Mouse (Mus musculus): ENCODE results near the gene Atp13a5.
A peak's percentile ranks its signal among the peaks of the same experiment; 100 is the strongest.

Atp13a5 gene

GRCm38 (mm10) chr16:29205581-29205980, 173.0 kb downstream of the Atp13a5 start:
- no peak for DNase-seq (ENCODE audit: low spot score in 2 of 2)

GRCm38 (mm10) chr16:29204875-29205274, 173.7 kb downstream of the Atp13a5 start:
- no peak for DNase-seq (ENCODE audit: low spot score in 2 of 2)

GRCm38 (mm10) chr16:29201146-29201545, 177.4 kb downstream of the Atp13a5 start:
- DNase-seq (ENCODE audit: low spot score in 2 of 2), result no peak

- peak in 1 of 2 experiments; percentile 23 for DNase-seq (ENCODE audit: low spot score in 2 of 2)
These were observed 180.1 kb downstream of the Atp13a5 start for GRCm38 (mm10) chr16:29198461-29198860.

- no peak for DNase-seq (ENCODE audit: low spot score in 2 of 2)
These were observed 183.4 kb downstream of the Atp13a5 start for GRCm38 (mm10) chr16:29195156-29195555.

- no peak for DNase-seq (ENCODE audit: low spot score in 2 of 2)
These were observed 184.6 kb downstream of the Atp13a5 start for GRCm38 (mm10) chr16:29193981-29194380.

GRCm38 (mm10) chr16:29192911-29193310, 185.6 kb downstream of the Atp13a5 start:
- DNase-seq (ENCODE audit: low spot score in 2 of 2), result no peak

Data from frontal cortex, postnatal 14 days (tissue).